In genomic region chr8:91532671-91533436, GRCm38 (mm10) we compare ENCODE assay signal across 8 mouse cellular contexts.
DNase-seq lines count a peak whose midpoint lies in the region; ATAC-seq lines count a peak whose summit lies in the region.

No protein-coding gene starts in this region.

- H3K4me1 ChIP-seq in kidney, embryonic 16.5 days (ENCODE audit: insufficient read depth, low read length), result peaks cover 19% of the 10 kb centered on the region
- peaks cover 3% of the 10 kb centered on the region for H3K4me1 ChIP-seq in embryonic facial prominence, embryonic 11.5 days (ENCODE audit: control insufficient read depth, insufficient read depth, low read length)
- H3K4me1 ChIP-seq in hindbrain, embryonic 15.5 days (replicated peaks), result peaks cover 35% of the 10 kb centered on the region
- H3K4me1 ChIP-seq in midbrain, embryonic 16.5 days (ENCODE audit: control insufficient read depth, insufficient read depth, low read length), result peaks cover 22% of the 10 kb centered on the region

- ATAC-seq in kidney, embryonic 16.5 days (ENCODE audit: low FRiP score, low TSS enrichment), result 0 out of 2 replicates have a peak, but pooled peaks have one; percentile 28
- ATAC-seq in embryonic facial prominence, embryonic 11.5 days (replicated peaks; ENCODE audit: insufficient number of reproducible peaks, low FRiP score, low TSS enrichment, low read depth), result 0 out of 2 replicates have a peak, but pooled peaks have one; percentile 51
- ATAC-seq in hindbrain, embryonic 15.5 days (ENCODE audit: low FRiP score, low read depth), result peak; percentile 48; the same call in 1 of the 2 replicates
- peak; percentile 68; the same call in 1 of the 2 replicates for ATAC-seq in midbrain, embryonic 16.5 days

- H3K4me2 ChIP-seq in kidney, embryonic 16.5 days (replicated peaks; ENCODE audit: low read depth, low read length), result no peak overlapping the region
- H3K4me2 ChIP-seq in embryonic facial prominence, embryonic 11.5 days (ENCODE audit: low read depth, low read length), result no peak overlapping the region
- H3K4me2 ChIP-seq in hindbrain, embryonic 15.5 days, result no peak overlapping the region
- no peak overlapping the region for H3K4me2 ChIP-seq in midbrain, embryonic 16.5 days (ENCODE audit: low read length)

- 0 out of 2 replicates have a peak, but pooled peaks cover 2% of the 10 kb centered on the region for H3K27me3 ChIP-seq in kidney, embryonic 16.5 days (ENCODE audit: insufficient read depth, low read length)
- no peaks in the 10 kb centered on the region for H3K27me3 ChIP-seq in embryonic facial prominence, embryonic 11.5 days (ENCODE audit: control insufficient read depth, insufficient read depth, low read length)
- 0 out of 2 replicates have a peak, but pooled peaks cover 4% of the 10 kb centered on the region for H3K27me3 ChIP-seq in hindbrain, embryonic 15.5 days
- H3K27me3 ChIP-seq in midbrain, embryonic 16.5 days (ENCODE audit: control insufficient read depth, insufficient read depth, low read depth, low read length), result no peaks in the 10 kb centered on the region; the same call in 1 of the 2 replicates

- no peaks in the 10 kb centered on the region for H3K9me3 ChIP-seq in kidney, embryonic 16.5 days (ENCODE audit: low read length)
- H3K9me3 ChIP-seq in embryonic facial prominence, embryonic 11.5 days (replicated peaks; ENCODE audit: control insufficient read depth, low read length), result no peaks in the 10 kb centered on the region
- H3K9me3 ChIP-seq in hindbrain, embryonic 15.5 days, result no peaks in the 10 kb centered on the region
- no peaks in the 10 kb centered on the region for H3K9me3 ChIP-seq in midbrain, embryonic 16.5 days (replicated peaks; ENCODE audit: control insufficient read depth, low read length, poor library complexity, severe bottlenecking)

- no peak overlapping the region for H3K9ac ChIP-seq in kidney, embryonic 16.5 days (replicated peaks; ENCODE audit: low read length)
- no peak overlapping the region for H3K9ac ChIP-seq in embryonic facial prominence, embryonic 11.5 days (replicated peaks; ENCODE audit: low read length)
- H3K9ac ChIP-seq in hindbrain, embryonic 15.5 days, result no peak overlapping the region
- no peak overlapping the region for H3K9ac ChIP-seq in midbrain, embryonic 16.5 days (ENCODE audit: low read depth, low read length)

- 57% methylated on average over 18 of the region's 18 CpGs for WGBS in kidney, embryonic 16.5 days
- 68% methylated on average over 18 of the region's 18 CpGs for WGBS in embryonic facial prominence, embryonic 11.5 days
- 49% methylated on average over 18 of the region's 18 CpGs for WGBS in hindbrain, embryonic 15.5 days
- 66% methylated on average over 18 of the region's 18 CpGs for WGBS in midbrain, embryonic 16.5 days

- DNase-seq in kidney, postnatal 4 days, result no peak
- DNase-seq in embryonic facial prominence, embryonic 11.5 days (ENCODE audit: low spot score), result no peak
- DNase-seq in heart, postnatal 25 days (ENCODE audit: low spot score), result no peak
- no peak for DNase-seq in adrenal gland, adult 2 months
- no peak for DNase-seq in gastrocnemius, adult 18-20 months (ENCODE audit: low spot score)

- no peak overlapping the region for H3K4me3 ChIP-seq in kidney, embryonic 16.5 days (ENCODE audit: low read length)
- H3K4me3 ChIP-seq in embryonic facial prominence, embryonic 11.5 days (ENCODE audit: low read depth, low read length), result no peak overlapping the region
- no peak overlapping the region for H3K4me3 ChIP-seq in hindbrain, embryonic 15.5 days
- no peak overlapping the region for H3K4me3 ChIP-seq in midbrain, embryonic 16.5 days (ENCODE audit: low read depth, low read length)

- intact Hi-C loops in heart, postnatal 25 days (cut with DNase I), result loop anchor here (1.0 to 10.0 kb wide), 4 partner anchors 156 to 824 kb away; partner anchors contain the start of gene Irx5

- H3K27ac ChIP-seq in kidney, embryonic 16.5 days (ENCODE audit: low read length), result no peak overlapping the region
- 0 out of 2 replicates have a peak overlapping the region, but pooled peaks have one; percentile 11 for H3K27ac ChIP-seq in embryonic facial prominence, embryonic 11.5 days (replicated peaks; ENCODE audit: low read depth, low read length)
- H3K27ac ChIP-seq in hindbrain, embryonic 15.5 days (replicated peaks), result 0 out of 2 replicates have a peak overlapping the region, but pooled peaks have one; percentile 33
- no peak overlapping the region for H3K27ac ChIP-seq in midbrain, embryonic 16.5 days (ENCODE audit: low read length)

- H3K36me3 ChIP-seq in kidney, embryonic 16.5 days (ENCODE audit: insufficient read depth, low read length), result no peaks in the 10 kb centered on the region
- no peaks in the 10 kb centered on the region for H3K36me3 ChIP-seq in embryonic facial prominence, embryonic 11.5 days (replicated peaks; ENCODE audit: control insufficient read depth, insufficient read depth, low read depth, low read length)
- H3K36me3 ChIP-seq in hindbrain, embryonic 15.5 days, result no peaks in the 10 kb centered on the region
- H3K36me3 ChIP-seq in midbrain, embryonic 16.5 days (ENCODE audit: control insufficient read depth, insufficient read depth, low read length), result no peaks in the 10 kb centered on the region

Comparison
In these comparisons a context has a peak if more than half of its experiments do, and no peak if none do; other contexts are left out.
1. H3K27ac ChIP-seq: peak in embryonic facial prominence, embryonic 11.5 days (single experiment) and hindbrain, embryonic 15.5 days (single experiment); none in kidney, embryonic 16.5 days (single experiment) and midbrain, embryonic 16.5 days (single experiment).
2. Peak in every context shown above with its lines, with median percentiles within 50 percentile points of each other: ATAC-seq.